Mouse (Mus musculus) erythroid progenitor cell, adult 5-6 weeks (primary cell): ENCODE data around the gene B4galt5. TPM values are rescaled to one million over a fixed set of nuclear protein-coding genes. Genes with fewer than 3 reads are reported as not detected.

Experiments used
- ATAC-seq: replicated peaks from 2 replicates; pipeline ENCODE4 v1.8.0; 2016; ENCODE audit warnings: moderate number of reproducible peaks, mild to moderate bottlenecking, moderate TSS enrichment, inconsistent platforms; ENCODE audit not compliant: poor library complexity, low FRiP score, severe bottlenecking
- total RNA-seq, 2 experiments: library from RNA; stranded (forward) in 1 of 2; stranded (reverse) in 1 of 2; fragments of 150-400 nt in 1 of 2; fragments of 186-747, 209-891 nt in 1 of 2; gene quantifications; 2 replicates each; pipeline versions ENCODE4 v1.2.3 to v1.2.4; 2015 to 2017; ENCODE audit warnings: low replicate concordance in 2 of 2

The B4galt5 gene
- total RNA-seq, 2 experiments from 2014 or later, result 7.5 to 29.0 TPM

DNA sequence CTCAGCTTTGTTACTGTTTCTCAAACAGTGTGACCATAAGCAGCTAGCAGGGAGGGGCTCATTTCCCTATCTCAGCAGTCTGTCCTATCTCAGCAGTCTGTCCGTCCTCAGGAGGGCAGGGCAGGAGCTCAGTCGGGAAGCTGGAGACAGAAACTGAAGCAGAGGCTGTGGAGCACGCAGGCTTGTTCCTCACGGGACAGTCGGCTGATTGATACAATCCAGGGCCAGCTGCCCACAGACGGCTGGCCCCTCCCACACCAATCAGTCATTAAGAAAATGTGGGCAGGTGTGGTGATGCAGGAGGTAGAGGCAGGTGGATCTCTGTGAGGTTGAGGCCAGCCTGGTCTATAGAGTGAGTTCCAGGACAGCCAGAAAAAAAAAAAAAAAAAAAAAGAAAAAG is 56.1 kb downstream of the B4galt5 start:
- no peak for ATAC-seq

DNA sequence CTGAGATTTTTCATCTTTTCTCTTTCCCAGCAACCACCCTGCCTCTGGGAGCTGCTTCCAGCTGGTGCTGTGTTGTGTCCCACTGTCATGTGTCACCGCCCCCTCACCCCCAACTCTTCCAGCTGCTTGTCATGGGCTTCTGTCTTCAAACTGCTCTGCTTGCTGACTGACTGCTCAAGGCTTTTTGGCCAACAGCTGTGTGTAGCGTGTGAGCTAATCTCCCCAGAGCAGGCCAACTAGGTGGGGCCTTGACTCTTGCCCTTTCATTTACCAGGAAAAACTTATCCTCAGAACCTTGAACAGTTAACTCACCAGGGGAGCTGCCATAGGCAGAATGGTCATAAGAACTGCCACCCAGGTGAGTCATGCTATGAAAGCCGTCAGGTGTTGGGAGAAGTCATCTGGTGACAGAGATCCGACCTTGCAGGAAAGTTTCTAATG is 56.8 kb downstream of the B4galt5 start:
- no peak for ATAC-seq

DNA sequence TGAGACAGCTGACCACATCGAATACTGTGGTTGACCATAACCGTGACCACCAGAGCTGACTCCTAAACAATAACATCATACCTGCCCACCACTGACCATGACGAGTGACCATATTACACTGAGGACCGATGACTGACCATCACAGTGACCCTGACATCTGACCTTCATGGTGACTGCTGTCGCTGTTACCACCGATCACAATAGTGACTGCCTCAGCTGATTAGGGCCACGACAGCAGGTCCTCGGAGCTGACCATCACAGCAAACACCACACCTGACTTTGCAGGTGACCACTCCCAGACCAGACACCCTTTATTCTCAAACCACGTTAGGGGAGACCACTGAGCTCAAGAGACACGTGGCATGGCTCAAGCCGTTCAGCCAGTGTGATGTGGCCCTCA is 57.3 kb downstream of the B4galt5 start:
- no peak for ATAC-seq

DNA sequence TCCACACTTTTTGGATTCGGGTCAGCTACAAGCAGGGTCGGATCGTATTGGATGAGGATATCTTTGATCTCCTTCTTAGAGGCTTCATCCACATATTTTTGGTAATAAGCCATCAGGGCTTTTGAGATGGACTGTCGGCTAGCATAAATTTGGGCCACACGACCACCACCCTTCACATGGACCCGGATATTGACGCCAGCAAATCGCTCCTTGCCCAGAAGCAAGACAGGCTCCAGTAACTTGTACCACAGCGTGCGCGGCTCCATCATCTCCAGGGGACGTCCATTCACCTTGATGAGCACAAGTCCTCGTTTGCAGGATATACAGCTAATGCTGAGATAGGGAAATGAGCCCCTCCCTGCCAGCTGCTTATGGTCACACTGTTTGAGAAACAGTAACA is 67.5 kb downstream of the B4galt5 start:
- no peak for ATAC-seq

DNA sequence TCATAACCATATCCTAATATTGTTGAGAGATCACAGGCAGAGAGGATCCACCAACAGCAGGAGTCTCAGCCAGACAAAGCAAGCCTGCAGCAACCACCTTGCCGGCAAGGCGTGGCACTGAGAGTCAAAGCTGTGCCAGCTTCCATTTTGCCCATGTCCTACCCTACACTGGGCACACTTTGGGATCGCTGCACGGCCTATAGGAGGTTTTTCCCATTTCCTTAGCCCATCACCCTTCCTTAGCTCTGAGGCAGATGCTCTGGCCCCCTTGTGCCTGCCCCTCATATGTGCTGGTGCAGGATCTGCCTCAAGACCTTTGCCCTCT is 68.0 kb downstream of the B4galt5 start:
- peak; percentile 45; the same call in 1 of the 2 replicates for ATAC-seq

DNA sequence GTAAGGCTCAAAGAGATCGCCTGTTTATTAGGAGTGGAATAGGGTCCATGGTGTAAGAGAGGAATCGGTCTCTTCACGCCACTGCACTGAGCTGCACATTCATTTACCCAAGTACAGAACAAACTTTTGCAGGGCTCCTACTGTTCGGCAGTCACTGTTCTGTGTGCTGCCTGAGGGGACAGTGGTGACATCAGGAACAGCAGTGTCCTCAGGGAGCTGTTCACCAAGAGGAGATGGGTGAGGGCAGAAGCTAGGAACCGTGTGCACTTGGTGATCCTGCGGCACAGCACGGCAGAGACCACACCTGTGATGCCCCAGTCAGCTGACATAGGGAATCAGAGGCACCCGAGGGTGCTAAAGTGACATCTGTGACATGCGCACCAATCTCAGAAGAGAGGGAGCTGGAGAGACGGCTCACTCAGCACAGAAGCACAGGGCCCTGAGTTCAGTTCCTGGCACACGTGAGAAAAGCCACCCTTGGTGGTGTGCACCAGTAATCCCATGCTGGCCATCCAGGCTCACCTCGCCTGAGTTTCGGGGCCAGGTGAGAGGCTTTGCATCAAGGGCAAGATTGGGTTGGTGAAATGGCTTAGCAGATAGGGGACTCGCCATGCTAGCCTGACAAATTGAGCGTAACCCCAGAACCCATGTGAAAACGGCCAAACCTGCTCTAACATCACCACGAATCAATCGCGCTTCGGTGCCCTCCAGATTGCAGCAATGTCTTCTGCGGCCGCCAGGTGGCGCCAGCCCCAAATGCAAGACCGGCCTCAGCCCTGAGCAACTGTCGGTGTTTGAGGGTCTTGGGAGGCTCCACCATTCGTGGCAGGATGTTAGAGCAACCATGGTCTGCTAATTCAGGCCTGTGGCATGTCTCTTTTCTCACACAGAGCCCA is 68.6 kb downstream of the B4galt5 start:
- ATAC-seq, result peak; percentile 87

DNA sequence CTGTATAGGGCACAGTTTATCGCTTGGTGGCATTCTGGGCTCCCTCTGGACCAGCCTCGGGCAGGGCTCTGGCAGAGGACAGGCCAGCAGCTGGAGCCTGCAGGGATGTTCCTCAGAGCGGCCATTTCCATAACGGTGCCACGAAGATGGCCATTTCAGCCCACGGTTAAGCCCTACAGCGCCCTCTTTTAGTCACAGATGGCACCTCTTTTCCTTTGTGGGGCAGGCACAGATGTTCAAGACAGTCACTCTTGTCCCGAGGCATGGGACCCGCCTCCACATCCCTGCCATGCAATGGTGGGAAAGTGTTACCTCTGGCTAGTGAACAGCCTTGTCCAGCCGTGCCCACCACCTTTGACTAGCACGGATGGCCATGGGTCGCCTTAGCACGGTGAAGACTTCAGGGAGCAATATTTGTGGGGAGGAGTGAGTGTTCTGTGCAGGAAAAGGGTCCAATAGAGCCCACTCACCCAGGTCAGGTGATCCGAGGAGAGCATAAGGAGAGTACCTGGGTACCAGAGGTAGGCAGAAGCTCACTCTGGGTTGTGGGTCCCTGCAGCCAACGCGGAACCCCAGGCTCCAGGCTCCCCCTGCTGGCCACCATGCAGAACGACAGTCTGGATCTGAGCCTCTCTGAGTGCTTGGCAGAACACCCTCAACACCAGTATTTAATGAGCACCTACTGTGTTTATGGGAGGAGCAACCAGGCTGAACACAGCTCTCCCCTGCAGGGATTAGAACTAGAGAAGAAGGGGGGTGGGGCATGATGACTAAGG is 70.0 kb downstream of the B4galt5 start:
- peak; percentile 67; the same call in 1 of the 2 replicates for ATAC-seq

DNA sequence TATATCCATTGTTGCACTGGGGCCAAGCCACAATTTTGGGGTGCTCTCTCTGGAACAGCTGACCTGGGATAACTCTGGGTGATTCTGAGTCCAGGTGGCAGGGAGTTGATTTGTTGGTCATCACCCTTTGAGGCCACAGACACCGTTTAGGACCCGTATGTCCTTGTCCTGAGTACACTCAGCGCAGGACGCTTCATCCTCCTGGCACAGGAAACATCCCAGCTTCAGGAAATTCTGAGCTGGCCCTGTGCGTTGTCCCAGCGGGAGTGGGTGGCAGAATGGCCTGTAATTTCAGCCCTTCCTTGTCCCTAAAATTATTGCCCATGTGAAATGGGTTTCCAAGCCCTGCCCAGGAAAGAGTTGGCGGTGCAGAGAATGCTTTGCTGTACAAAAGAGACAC is 71.0 kb downstream of the B4galt5 start:
- no peak for ATAC-seq

DNA sequence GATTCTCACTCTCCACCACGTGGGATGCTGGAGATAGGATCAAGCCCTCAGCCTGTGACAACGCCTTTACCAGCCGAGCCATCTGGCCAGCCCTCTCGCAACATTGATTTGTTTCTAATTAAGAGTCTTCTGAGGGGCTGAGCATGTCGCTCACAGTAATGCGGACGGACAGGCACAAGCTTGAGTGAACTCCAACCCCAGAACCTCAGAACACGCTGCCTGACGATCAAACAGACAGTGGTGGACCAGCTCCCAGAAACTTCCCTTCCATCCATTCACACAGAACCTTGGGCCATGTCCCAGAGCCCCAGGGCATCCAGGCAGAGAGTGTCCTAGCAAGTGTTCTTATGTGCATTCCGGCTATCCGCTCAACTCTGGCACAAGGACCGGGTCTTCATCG is 72.0 kb downstream of the B4galt5 start:
- no peak for ATAC-seq

DNA sequence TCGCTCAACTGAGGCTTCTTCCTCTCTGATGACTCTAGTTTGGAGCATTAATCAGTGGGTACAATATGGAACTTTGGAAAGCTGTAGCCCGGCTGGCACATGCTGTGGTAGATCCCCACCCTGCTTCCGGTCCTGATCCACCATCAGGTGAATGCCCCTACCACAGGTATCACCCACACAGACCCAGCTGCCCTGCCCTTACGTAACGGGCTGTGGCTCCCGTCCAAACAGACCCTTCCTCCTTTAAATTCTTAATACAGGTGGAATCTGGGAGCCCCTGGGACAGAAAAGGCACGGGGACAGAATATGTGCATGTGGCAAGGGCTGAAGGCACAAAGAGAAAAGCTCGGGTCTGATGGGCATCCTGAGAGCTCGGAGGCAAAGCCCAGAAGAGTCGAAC is 73.1 kb downstream of the B4galt5 start:
- ATAC-seq, result no peak

DNA sequence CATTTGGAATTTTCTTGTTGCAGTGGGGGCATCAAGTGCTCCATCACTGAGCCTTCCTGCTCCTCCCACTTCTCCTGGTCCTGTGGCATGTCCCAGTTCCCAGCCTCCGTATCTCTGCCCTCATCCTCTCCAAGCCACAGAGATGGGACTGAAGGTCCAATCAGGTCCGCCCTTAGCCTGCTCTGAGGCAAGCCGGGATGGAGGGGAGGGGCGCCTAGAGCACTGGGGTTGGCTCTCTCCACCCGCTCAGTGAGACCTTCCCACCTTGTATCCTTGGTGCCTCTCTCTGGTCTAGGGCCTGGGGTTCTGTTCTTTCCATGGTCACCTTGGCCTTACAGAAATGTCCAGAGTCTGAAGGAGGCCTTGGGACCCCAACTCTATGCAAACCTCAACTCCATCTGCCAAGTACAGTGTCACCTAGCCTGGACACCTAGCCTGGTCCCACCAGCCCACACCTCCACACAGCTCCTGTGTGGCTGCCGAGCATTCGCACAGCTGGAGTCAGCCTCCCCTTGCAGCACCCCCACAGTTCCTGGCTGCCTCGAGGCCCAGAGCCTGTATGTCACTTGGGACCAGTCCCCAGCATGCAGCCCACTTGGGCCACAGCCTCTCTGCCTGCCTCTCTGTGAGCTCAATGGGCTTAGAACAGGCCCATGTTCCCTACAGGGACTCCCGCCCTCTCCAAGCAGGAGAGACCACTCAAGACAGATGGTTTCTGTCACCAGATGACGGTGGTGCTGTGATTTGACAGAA is 74.1 kb downstream of the B4galt5 start:
- ATAC-seq, result no peak

DNA sequence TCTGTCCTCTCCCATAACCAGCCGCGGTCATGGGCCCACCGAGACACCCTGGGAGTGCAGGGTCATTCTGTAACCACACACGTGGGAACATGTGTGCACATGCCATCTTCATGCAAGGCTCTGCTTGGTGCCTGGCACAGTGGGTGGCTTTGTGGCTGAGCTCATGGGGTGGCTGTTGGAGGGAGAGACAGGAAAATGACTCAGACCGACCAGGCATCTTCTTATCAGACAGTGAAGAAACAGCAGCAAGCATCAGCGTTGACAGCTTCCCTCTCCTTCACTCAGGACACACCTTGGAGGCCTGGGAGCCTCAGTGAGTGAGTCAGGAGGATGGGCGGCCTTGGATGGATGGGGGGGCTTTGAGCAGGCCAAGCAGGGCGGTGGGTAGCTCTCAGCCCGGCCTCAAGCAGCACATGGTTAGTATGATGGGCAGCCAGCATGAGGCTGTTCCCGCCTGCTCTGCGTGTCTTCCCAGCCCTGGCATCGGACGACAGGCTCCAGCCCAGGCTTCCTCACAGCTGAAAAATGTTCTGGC is 75.7 kb downstream of the B4galt5 start:
- no peak for ATAC-seq

DNA sequence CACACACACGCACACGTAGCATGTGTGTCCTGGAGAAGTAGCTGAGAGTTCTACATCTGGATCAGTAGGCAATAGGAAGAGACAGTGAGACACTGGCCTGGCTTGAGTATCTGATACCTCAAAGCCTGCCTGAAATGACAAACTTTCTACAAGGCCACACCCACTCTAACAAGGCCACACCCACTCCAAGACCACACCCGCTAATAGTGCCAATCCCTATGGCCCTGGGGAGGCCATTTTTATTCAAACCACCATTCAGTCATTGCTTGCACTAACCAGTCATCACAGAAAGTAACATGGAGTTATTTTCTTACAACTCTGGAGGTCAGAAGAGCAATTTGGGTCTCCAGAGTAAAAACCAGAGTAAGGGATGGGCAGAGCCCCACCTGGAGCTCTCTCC is 76.3 kb downstream of the B4galt5 start:
- no peak for ATAC-seq

DNA sequence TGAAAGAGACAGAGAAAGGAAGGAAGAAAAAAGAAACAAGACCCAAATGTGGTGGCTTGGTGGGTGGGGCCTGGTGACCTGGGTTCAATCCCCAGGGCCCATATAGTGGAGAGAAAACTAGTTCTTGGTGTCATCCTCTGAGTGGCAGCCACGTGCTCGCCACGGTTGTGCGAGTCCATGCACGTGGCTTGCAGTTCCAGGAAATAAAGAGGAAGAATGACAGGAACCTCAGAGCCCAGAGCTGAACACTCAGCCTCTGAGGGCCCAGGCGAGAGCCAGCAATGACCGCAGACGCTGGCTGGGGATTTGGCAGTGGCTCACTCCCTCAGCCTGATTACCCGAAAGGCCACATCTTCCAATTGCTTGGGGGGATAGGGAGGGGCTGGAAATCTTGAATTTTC is 77.9 kb downstream of the B4galt5 start:
- ATAC-seq, result no peak

DNA sequence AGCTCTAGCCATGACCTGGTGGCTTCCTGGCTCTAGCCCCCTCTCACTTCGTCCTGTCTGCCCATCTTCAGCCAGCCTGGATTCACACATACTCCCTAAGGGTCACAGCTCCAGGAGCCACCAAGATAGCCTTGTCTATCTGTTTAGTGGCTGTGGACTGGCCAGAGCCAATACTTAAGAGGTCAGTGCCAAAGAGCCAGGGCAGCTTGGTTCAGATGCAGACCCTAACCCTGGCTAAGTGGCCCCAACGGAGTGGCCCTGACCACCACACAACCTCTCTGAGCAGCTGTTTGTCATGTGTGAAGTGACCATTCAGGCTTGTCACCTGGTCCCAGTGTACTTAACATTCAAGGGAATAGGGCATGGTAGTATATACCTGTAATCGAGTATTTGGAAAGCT is 78.5 kb downstream of the B4galt5 start:
- ATAC-seq, result no peak

DNA sequence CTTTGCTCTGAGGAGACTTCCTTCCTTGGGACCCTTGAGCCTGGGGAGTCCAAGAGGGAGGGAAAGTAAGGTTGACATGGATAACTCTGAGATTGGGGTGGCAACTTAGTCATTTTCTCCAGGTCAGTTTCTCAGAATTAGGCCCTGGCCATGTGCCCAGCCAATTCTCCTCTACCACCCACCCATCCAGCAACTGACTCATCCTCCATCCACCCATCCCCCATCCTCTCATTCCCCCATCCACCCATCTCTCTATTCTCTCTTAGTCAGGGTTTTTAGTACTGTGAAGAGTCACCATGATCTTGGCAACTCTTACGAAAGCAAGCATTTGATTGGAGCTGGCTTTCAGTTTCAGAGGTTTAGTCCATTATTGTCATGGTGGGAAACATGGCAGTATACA is 80.3 kb downstream of the B4galt5 start:
- ATAC-seq, result no peak

DNA sequence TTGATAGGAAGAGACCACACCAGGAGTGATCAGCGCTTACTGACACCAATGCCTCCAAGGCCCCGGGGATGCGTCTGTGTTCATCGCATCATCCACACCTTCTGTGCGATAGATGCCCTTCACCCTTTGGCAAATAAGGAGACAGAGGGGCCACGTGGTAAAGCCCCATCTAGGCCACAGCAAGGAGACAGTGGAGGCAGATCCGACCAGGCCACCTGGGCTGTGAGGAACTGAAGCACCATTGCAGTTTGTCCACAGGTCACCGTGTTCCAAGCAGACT is 80.6 kb downstream of the B4galt5 start:
- ATAC-seq, result no peak

DNA sequence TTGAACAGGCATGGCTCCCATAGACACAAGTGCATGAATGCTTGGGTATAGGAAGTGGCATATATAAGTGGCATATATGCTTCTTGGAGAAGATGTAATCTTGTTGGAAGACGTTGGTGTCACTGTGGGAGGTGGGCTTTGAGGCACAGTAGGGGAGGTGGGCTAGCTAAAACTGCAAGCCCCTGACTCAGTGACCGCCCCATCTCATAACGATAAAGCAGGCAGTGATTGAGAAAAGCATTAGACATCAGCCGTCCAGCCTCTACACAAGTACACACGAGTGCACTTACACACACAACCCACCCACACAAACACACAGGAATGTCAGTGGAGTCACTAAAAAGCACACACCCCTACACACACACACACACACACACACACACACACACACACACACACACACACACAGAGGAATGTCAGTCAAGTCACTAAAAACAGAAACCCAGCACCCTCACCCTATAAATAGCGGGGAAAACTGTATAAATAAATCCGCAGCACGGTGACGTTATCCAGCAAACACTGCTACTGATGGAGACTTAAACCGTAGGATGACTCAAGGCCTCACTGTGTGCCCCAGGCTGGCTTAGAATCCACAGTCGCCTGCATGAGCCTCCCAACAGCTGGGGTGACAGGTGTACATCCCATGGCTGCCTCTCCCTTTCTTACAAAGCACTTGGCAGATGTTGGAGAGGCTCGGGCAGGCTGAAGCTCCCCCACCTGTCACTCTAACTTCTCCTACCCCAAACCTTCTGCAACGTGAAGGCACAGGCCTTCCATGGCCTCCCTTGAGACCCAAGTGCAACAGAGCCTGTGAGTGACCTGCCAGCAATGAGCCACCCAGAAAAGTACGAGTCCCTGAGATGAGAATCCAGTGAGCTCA is 81.2 kb downstream of the B4galt5 start:
- ATAC-seq, result no peak

DNA sequence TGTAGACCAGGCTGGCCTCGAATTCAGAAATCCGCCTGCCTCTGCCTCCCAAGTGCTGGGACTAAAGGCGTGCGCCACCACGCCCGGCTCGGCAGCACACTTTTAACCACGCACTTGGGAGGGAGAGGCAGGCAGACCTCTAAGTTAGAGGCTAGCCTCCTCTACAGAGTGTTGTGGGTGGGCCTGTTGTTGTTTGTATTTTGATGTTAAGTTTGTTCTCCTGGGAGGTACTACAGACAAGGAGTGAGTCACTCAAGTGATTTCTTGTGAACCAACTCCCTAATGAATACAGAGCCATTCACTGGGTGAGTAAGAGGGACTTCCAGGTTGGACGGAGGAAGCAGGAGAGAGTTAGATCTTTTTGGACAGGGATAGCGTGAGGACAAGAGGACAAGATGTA is 82.8 kb downstream of the B4galt5 start:
- ATAC-seq, result no peak

DNA sequence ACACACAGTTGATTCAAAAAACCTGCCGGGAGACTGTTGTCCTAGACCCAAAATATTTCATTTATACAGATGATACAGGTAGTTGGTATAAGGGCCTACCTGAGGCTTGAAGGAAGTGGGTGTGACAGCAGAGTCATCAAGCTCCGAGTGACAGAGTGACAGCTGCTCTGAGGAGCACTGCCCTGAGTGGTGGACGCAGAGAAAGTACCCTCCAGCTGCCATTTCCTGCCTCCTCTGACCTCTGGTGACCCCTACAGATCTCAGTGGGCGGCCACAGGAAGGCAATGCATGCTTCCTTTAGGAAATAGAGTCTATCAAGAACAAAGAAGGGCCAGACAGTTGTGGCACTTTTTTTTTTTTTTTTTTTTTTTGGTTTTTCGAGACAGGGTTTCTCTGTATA is 83.2 kb downstream of the B4galt5 start:
- ATAC-seq, result no peak
